Mouse (Mus musculus) bone marrow macrophage, adult 2 months (primary cell): Measurements from ENCODE around the gene Gtpbp1.

Experiments
- CTCF ChIP-seq: IDR thresholded peaks from 2 replicates; pipeline ENCODE4 v1.5.1; 2012; ENCODE audit warnings: low read depth, mild to moderate bottlenecking, low read length, moderate library complexity
- POLR2A ChIP-seq: IDR thresholded peaks from 2 replicates; pipeline ENCODE4 v1.6.1; 2012; ENCODE audit warnings: mild to moderate bottlenecking, low read depth, low read length, borderline replicate concordance

DNA sequence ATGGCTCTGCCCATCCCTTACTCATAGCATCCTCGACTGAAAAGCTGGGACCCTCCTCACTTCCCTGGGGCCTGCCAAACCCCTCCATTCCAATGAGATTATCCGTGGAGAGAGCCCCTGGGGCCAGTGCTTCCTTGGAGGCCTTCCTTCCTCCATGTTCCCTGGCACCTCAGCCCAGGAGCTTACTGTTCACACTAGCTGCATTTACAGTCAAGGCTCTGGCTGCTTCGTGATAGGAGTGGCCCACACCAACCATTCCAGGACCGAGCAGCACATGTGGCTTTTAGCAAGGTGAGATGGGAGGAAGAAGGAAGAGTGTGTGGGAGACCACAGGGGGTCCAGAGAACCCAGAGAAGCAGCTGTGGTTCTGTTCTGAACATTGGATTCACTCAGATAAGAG lies 63.2 kb downstream of the Gtpbp1 start:
- TF ChIP-seq CTCF = no peak
- TF ChIP-seq POLR2A = no peak
